Mouse (Mus musculus) E14TG2a.4 (cell line): ENCODE data around the gene Vwce.
A peak's percentile ranks its signal among the peaks of the same experiment; 100 is the strongest.

Experiments used
- CTCF ChIP-seq: conservative IDR thresholded peaks from 2 replicates; pipeline ENCODE4 v1.5.1; 2014; ENCODE audit warnings: low read length
- POU5F1 ChIP-seq: IDR thresholded peaks from 2 replicates; pipeline ENCODE4 v1.6.1; 2014; ENCODE audit warnings: low read length, borderline replicate concordance

GRCm38 (mm10) chr19:10676656-10677055 lies 42.6 kb downstream of the Vwce start:
- peak; percentile 13; the same call in 1 of the 2 replicates for TF ChIP-seq CTCF
- no peak for TF ChIP-seq POU5F1
